Mouse (Mus musculus) MEL (cell line): ENCODE data around the gene Stim1.

Source experiments
- CHD1 ChIP-seq: IDR thresholded peaks from 2 replicates; pipeline ENCODE4 v1.6.1; 2012; ENCODE audit warnings: low read depth, mild to moderate bottlenecking, inconsistent platforms, low read length, improper control_type of control experiment
- CHD2 ChIP-seq: IDR thresholded peaks from 2 replicates; pipeline ENCODE4 v1.6.1; 2011; ENCODE audit warnings: low read length, improper control_type of control experiment
- CTCF ChIP-seq, 3 experiments: IDR thresholded peaks in 2 of 3; conservative IDR thresholded peaks in 1 of 3; 2 replicates each; pipeline ENCODE4 v1.5.1; 2011 to 2012; ENCODE audit warnings: low read length in 3 of 3, low read depth in 2 of 3, mild to moderate bottlenecking in 2 of 3, improper control_type of control experiment in 1 of 3, inconsistent platforms in 1 of 3, mixed read lengths in 1 of 3, moderate library complexity in 1 of 3; ENCODE audit not compliant: control insufficient read depth in 1 of 3, insufficient read depth in 1 of 3, poor library complexity in 1 of 3, severe bottlenecking in 1 of 3
- E2F4 ChIP-seq: IDR thresholded peaks from 2 replicates; pipeline ENCODE4 v1.6.1; 2011; ENCODE audit warnings: low read depth, low read length, improper control_type of control experiment, borderline replicate concordance
- GATA1 ChIP-seq: IDR thresholded peaks from 2 replicates; pipeline ENCODE4 v1.6.1; 2011; ENCODE audit warnings: low read depth, low read length, improper control_type of control experiment
- JUND ChIP-seq: IDR thresholded peaks from 2 replicates; pipeline ENCODE4 v1.6.1; 2011; ENCODE audit warnings: low read depth, mild to moderate bottlenecking, improper control_type of control experiment, low read length
- MEF2A ChIP-seq: IDR thresholded peaks from 2 replicates; pipeline ENCODE4 v1.6.1; 2014; ENCODE audit warnings: low read depth, mild to moderate bottlenecking, inconsistent platforms, low read length, improper control_type of control experiment; ENCODE audit not compliant: poor library complexity, insufficient replicate concordance, severe bottlenecking; ENCODE audit errors: extremely low read depth
- MYB ChIP-seq: IDR thresholded peaks from 2 replicates; pipeline ENCODE4 v1.6.1; 2011; ENCODE audit warnings: mild to moderate bottlenecking, low read depth, low read length, improper control_type of control experiment
- POLR2A ChIP-seq, 2 experiments: IDR thresholded peaks; 2 replicates each; pipeline ENCODE4 v1.6.1; 2011 to 2012; ENCODE audit warnings: low read length in 2 of 2, mild to moderate bottlenecking in 2 of 2, control low read depth in 1 of 2, improper control_type of control experiment in 1 of 2, low read depth in 1 of 2, moderate library complexity in 1 of 2; ENCODE audit not compliant: control insufficient read depth in 1 of 2, insufficient read depth in 1 of 2, poor library complexity in 1 of 2
- POLR2AphosphoS2 ChIP-seq: IDR thresholded peaks from 2 replicates; pipeline ENCODE4 v1.6.1; 2011; ENCODE audit warnings: low read length, improper control_type of control experiment
- RCOR1 ChIP-seq: IDR thresholded peaks from 2 replicates; pipeline ENCODE4 v1.6.1; 2012; ENCODE audit warnings: low read depth, mild to moderate bottlenecking, inconsistent platforms, low read length, improper control_type of control experiment
- TAL1 ChIP-seq: IDR thresholded peaks from 2 replicates; pipeline ENCODE4 v1.6.1; 2012; ENCODE audit warnings: mild to moderate bottlenecking, inconsistent platforms, low read length, moderate library complexity, mixed read lengths
- USF1 ChIP-seq: IDR thresholded peaks from 2 replicates; pipeline ENCODE4 v1.6.1; 2014; ENCODE audit warnings: low read depth, mild to moderate bottlenecking, inconsistent platforms, low read length, improper control_type of control experiment, moderate library complexity
- USF2 ChIP-seq, 2 experiments: IDR thresholded peaks; 2 replicates each; pipeline ENCODE4 v1.6.1; 2011 to 2012; ENCODE audit warnings: improper control_type of control experiment in 2 of 2, low read length in 2 of 2, borderline replicate concordance in 1 of 2, inconsistent platforms in 1 of 2, low read depth in 1 of 2, mild to moderate bottlenecking in 1 of 2; ENCODE audit not compliant: insufficient read depth in 1 of 2

GRCm38 (mm10) chr7:102417398-102417797 is 149.8 kb downstream of the Stim1 start:
- TF ChIP-seq CTCF (IDR thresholded peaks at IDR 0.05 in 2 of 3, conservative IDR thresholded peaks at IDR 0.05 in 1 of 3; ENCODE audit: control insufficient read depth in 1 of 3, insufficient read depth in 1 of 3, low read depth in 2 of 3, low read length in 3 of 3, poor library complexity in 1 of 3, severe bottlenecking in 1 of 3) (peak; percentile 70 to 96 (median 86)), USF2 (IDR thresholded peaks at IDR 0.05; ENCODE audit: borderline replicate concordance in 1 of 2, insufficient read depth in 1 of 2, low read depth in 1 of 2, low read length in 2 of 2) (no peak), POLR2A (IDR thresholded peaks at IDR 0.05; ENCODE audit: control insufficient read depth in 1 of 2, insufficient read depth in 1 of 2, low read depth in 1 of 2, low read length in 2 of 2, poor library complexity in 1 of 2) (no peak), GATA1 (no peak; the same call in 1 of the 2 replicates), POLR2AphosphoS2 (no peak), CHD2 (no peak), JUND (no peak), CHD1 (no peak), MEF2A (no peak), USF1 (no peak), E2F4 (no peak), TAL1 (no peak), MYB (no peak), RCOR1 (no peak)
